Mouse (Mus musculus) activated CD4-positive, CD25-positive, alpha-beta regulatory T cell, adult 4 months (primary cell): ENCODE results near the gene Scn2a. TPM values are rescaled to one million over a fixed set of nuclear protein-coding genes. Genes with fewer than 3 reads are reported as not detected.
A peak's percentile ranks its signal among the peaks of the same experiment; 100 is the strongest.
"Not testable (repeated sequence)": the region's sequence is repeated elsewhere in the genome, so short reads cannot be mapped to it uniquely, and the experiment has no call there.

Experiments used
- ATAC-seq: one replicate; pipeline ENCODE4 v1.8.0; 2017
- polyA plus RNA-seq, 2 experiments: library from polyadenylated mRNA; unstranded; fragments of 100-300 nt; shearing (Covaris generic); gene quantifications; one replicate each; pipeline ENCODE4 v1.2.1; 2017

The Scn2a gene
- polyA plus RNA-seq, 2 experiments from 2014 or later, result 0.42 to 0.75 TPM

DNA sequence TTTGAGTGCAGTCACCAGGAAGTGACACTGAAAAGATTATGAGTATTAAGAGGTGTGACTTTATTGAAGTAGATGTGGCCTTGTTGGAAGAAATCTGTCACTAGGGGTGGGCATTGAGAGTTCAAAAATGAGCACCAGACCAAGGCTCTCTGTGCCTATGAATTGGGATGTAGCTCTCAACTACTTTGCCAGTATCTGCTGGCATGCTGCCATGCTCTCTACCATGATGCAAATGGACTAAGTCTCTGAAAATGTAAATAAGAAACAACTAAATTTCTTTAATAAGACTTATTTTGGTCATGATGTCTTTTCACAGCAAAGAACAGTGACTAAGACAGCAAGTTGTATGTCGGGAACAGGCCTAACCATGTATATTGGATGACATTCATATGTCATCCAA lies 79.7 kb downstream of the Scn2a start:
- ATAC-seq, result no peak

DNA sequence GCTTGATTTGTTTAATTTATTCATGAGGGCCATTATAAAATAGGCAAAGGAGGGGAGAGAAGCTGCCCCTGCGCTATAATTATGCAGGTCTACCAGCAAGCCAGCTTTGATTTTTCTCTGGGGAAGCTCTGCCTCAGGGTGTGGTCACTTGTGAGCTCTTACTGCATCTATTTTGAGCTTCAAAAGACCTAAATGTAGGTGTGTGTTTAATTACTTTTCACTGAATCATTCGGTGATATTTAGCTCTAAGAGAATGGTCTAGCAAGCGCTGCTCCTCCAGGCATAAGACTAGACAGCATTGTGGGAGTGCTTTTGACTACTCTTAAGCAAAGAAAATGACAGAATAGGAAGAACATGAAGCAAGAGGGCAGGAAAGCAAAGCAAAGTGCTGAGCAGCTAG lies 80.6 kb downstream of the Scn2a start:
- no peak for ATAC-seq

DNA sequence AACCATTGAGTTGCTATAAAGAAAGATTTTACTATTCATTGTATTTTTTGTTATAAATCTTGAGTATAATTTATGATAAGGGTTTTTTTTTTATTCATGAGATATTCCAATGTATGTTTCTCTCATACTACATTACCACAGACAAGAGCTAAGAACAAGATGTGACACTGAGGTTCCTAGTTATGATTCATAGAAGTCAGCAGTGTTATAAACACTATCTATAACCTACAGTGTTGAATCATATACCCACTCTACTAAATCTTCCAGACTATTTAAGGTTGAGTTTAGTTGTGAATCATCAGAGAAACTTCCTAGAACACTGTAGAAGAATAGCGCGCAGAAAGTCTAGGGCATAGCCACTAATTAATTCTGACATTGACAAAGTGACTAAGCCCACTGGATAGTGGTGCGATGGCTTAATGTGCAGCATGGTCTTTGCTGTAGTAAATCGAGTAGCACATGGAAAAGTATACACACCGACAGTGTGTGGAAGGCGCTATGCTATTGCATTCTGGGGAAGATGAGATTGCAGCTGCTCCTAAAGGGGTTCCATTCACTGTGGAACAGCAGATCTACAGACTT lies 101.7 kb downstream of the Scn2a start:
- no peak for ATAC-seq

DNA sequence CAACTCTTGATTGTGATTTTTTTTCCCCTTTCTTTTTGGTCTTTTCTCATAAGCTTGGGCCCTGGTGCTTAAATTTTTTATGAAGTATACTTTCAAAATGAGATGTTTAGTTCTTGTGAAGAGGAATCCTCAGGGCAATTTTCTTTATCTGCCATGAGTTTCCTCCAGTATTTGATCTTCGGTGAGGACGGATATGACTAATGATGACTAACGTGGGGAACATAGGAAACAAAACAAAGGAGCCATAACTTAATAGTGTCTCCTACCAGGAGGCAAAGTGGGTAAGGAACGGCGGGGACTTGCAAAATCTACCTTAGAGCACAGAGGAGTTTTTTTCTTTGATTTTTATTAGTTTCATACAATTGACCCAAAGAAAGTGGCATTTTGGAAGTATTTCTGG lies 124.8 kb downstream of the Scn2a start:
- no peak for ATAC-seq

DNA sequence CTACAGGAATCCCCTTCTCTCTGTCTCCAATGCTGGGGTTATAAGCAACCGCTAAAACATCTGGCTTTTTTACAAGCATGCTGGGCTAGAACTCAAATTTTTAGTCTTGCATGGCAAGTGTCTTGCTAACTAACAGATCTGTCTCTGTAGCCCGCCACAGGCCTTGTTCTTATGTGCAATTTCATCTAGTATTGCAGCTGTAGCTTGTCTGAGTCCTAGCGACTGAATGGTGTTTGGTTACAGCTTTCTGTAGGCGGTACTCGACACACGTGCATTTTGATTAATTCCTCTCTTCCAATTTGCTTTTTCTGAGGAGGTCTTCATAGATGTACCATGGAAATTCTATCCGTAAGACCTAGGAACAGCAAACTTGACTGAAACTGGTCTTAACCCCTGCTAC lies 161.9 kb downstream of the Scn2a start:
- no peak for ATAC-seq

DNA sequence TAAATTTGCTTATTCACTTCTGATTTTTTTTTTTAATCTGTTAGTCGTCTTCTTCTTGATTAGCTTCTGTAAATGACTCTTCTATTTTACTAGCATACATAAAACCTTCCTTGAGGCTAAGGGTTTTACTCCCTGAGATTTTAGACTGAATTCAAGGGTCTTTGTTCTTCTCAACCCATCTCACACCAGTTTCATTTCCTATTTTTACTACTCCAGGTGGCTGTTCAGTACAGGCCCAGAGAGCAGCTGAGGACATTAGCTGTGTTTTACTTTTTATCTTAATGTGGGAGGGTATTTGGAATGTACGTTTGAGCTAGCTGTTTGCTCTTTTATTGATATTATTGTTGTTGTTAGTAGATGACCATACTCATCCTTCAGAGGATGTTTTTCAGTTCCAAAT lies 162.8 kb downstream of the Scn2a start:
- no peak for ATAC-seq

DNA sequence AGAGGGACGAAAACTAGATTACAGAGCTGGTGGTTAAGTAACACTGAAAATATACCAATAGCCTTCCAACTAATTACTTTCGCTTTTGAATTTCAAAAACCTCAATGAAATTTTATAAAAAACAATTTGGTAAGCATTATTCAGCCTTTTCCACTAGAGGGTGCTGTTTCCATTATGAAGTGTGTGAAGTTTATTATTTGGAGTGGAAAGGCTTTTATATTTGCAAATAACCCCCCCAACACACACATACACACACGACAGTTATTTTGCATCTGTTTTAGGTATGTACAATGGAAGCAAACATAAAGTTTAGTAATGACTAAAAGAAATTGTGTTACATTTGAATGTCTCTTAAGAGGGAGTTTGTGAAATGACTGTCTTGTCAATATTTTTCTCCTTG lies 171.9 kb downstream of the Scn2a start:
- ATAC-seq, result peak; percentile 83

DNA sequence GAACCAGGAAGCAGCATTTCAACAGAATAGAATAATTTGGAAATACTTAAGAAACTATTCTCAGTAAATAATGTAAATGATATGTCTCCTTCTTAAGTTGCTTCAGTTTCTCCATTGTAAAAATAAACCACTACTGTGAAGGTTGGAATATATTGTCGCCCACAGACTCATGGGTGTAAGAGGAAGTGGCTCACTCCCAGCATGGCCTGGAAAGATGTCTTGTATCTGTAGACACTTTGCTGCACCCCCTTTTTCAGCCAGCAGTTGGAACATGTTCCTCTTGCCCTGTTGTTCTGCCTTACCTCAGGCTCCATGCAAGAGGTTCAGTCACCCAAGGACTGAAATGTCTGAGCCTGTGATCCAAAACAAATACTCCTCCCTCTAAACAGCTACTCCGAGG lies 173.0 kb downstream of the Scn2a start:
- ATAC-seq, result no peak

DNA sequence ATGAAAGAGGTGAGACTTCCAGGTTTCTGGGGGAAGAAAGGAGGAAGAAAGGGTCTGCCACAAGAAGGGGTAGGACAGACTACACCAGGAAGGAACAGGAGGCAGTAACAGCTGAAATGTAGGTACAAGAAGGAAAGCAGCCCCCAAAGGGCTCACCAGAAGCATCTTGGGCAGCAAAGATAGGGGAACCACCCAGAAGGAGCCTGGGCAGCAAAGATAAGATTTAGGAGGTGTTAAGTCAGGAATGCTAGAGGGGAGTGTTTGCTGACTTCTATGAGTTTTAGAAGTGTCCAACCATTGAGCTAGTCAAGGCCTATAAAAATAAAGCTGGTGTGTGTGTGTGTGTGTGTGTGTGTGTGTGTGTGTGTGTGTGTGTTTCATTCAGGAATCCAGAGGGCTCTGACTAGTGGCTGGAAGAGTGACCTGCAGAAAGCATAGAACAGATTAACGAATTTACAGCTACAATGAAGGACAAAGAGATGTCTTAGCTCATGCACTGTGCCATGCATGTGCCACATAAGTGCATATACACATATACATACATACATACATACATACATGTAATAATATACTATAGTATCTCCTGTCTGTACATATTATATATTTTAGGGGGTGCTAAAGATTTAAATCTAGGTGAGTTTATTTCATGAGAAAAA lies 180.6 kb downstream of the Scn2a start:
- no peak for ATAC-seq

DNA sequence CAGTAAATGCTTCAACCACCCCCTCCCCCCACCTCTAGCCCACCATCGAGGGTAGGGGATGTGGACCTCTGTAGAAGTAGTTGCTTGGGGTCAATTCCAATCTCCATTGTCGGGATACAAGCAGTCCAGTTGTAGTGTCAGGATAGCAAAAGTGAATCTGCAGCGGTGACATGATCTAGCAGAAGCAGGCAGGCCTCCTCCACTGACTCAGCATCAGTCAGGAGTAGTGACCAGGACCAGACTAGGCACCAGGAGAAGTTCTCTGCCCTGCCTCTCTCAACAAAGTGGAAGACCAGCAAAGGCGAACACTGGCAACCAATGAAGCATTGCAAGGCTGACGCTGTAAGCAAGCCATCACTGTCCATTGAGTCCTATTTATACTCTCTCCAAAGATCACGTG lies 186.0 kb downstream of the Scn2a start:
- ATAC-seq, result no peak

DNA sequence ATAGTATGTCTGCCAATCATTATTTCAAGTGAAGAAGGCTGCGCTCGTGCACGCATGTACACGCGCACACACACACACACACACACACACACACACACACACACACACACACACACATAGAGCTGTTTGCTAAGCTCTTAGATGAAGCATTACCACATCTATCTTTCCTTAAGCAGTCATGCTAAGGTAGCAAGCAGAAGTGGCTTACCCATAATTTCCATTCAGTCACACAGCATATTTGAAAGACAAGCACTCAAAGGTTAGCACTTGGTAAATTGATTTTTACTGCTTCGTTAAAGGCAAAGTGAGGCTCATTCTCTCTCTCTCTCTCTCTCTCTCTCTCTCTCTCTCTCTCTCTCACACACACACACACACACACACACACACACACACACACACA lies 190.6 kb downstream of the Scn2a start:
- ATAC-seq, result not testable (repeated sequence)

Other genes starting within 250 kb of the Scn2a start
- gene Scn3a, start 53.1 kb upstream of the Scn2a start, polyA plus RNA-seq, result under 1 TPM in 1 of 2 experiments, not detected in 1; 0.11 TPM
- gene Csrnp3, start 225.0 kb downstream of the Scn2a start, polyA plus RNA-seq, result under 1 TPM in 1 of 2 experiments, not detected in 1; 0.22 TPM